Mouse (Mus musculus) myocyte (in vitro differentiated cells): Measurements from ENCODE around the gene Zfp991.
"Not testable (repeated sequence)": the region's sequence is repeated elsewhere in the genome, so short reads cannot be mapped to it uniquely, and the experiment has no call there.

Experiments used
- CEBPB ChIP-seq: IDR thresholded peaks from 2 replicates; pipeline ENCODE4 v1.6.1; 2011; ENCODE audit warnings: mild to moderate bottlenecking, moderate library complexity; ENCODE audit not compliant: poor library complexity, insufficient read depth, severe bottlenecking
- POLR2A ChIP-seq: IDR thresholded peaks from one replicate; pipeline ENCODE4 v1.6.1; 2011; ENCODE audit warnings: low read depth, mild to moderate bottlenecking, control low read depth, moderate library complexity; ENCODE audit not compliant: insufficient read length
- POLR2AphosphoS2 ChIP-seq: IDR thresholded peaks from one replicate; pipeline ENCODE4 v1.6.1; 2011; ENCODE audit warnings: low read depth, control low read depth; ENCODE audit not compliant: insufficient read length
- REST ChIP-seq: IDR thresholded peaks from one replicate; pipeline ENCODE4 v1.6.1; 2011; ENCODE audit warnings: mild to moderate bottlenecking, control low read depth, moderate library complexity; ENCODE audit not compliant: insufficient read depth, insufficient read length
- TCF3 ChIP-seq: IDR thresholded peaks from one replicate; pipeline ENCODE4 v1.6.1; 2011; ENCODE audit warnings: low read depth, control low read depth; ENCODE audit not compliant: insufficient read length
- USF1 ChIP-seq: IDR thresholded peaks from one replicate; pipeline ENCODE4 v1.6.1; 2011; ENCODE audit warnings: low read depth, mild to moderate bottlenecking, control low read depth, moderate library complexity

- TF ChIP-seq POLR2A, CEBPB, REST, TCF3, USF1, POLR2AphosphoS2: not testable (repeated sequence)
Observed at GRCm38 (mm10) chr4:147103814-147104213, 28.0 kb upstream of the Zfp991 start.
